ENCODE assay signal across 28 mouse cellular contexts in the genomic region with DNA sequence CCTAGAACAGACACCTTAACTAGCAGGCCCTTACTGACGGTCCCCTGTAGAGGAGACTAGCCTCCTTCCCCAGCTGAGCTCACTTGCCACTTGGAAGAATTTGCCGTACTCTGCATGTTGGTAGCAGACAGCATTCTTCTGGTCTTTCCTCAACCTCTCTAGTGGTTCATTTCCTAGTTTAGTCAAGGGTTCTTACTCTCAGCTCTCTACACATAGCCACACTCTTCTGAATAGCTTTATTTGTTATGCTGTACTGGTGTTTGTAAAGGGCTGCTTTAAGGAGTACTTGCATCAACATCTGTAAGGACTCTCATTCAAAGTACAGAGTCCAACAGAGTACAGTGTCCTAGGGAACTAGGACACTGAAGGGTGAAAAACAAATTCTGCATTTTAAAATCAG. TPM values are rescaled to one million over a fixed set of nuclear protein-coding genes. Genes with fewer than 3 reads are reported as not detected.
DNase-seq lines count a peak whose midpoint lies in the region; TF ChIP-seq lines count a peak whose summit lies in the region.
"Had no signal": no experiment of that assay in that cellular context is flagged by ENCODE, and none has a peak within 500 bp of the region (broad histone marks: within the 10 kb centered on the region; RNA-seq: fewer than 3 reads in every experiment).

No protein-coding gene starts in this region.

- H3K79me2 ChIP-seq in myocyte (ENCODE audit: control insufficient read depth, insufficient read depth) = no peaks in the 10 kb centered on the region

- DNase-seq in lung, adult 18-20 months = peak; percentile 22 to 33
- no peak for DNase-seq in lung, postnatal 4 days
- peak; percentile 38 for DNase-seq in ES-CJ7 (ENCODE audit: low read depth, low spot score)
- no peak for DNase-seq in cerebellum, postnatal 4 days (ENCODE audit: low spot score in 2 of 2)
- DNase-seq in gastrocnemius, postnatal 36 days = no peak
- DNase-seq: adrenal gland, postnatal 10 days; cerebellum, adult 11 months; cerebellum, adult 9-10 months; cerebellum, postnatal 36 days; embryo, embryonic 11 days; gastrocnemius, adult 2 months; heart, adult 2 months; heart, postnatal 4 days; kidney, postnatal 4 days; layer of hippocampus, postnatal 36 days; liver; right cerebral cortex, postnatal 25 days; thymus, postnatal 14 days had no signal

- intact Hi-C loops in gastrocnemius, postnatal 36 days (cut with DNase I) = no loop called here

- no peaks in the 10 kb centered on the region for H3K27me3 ChIP-seq in myocyte (ENCODE audit: control insufficient read depth, insufficient read depth, insufficient read length)
- H3K27me3 ChIP-seq: embryonic facial prominence, embryonic 12.5 days; forebrain, embryonic 15.5 days; heart, embryonic 12.5 days; midbrain, embryonic 15.5 days had no signal

- H3K36me3 ChIP-seq in myocyte (ENCODE audit: control insufficient read depth, insufficient read depth) = no peaks in the 10 kb centered on the region
- H3K36me3 ChIP-seq: embryonic facial prominence, embryonic 12.5 days; forebrain, embryonic 10.5 days; forebrain, embryonic 15.5 days; heart, embryonic 12.5 days; midbrain, embryonic 10.5 days; midbrain, embryonic 15.5 days had no signal

- no peak for TF ChIP-seq CTCF in embryonic fibroblast, embryonic 13.5 days (IDR thresholded peaks at IDR 0.05; ENCODE audit: borderline replicate concordance, insufficient read depth, low read length)

- peaks cover 8% of the 10 kb centered on the region; the same call in 1 of the 2 replicates for H3K4me1 ChIP-seq in embryonic fibroblast, embryonic 13.5 days (ENCODE audit: control insufficient read depth, insufficient read depth, low read length)
- H3K4me1 ChIP-seq: embryonic facial prominence, embryonic 12.5 days; forebrain, embryonic 15.5 days; midbrain, embryonic 10.5 days; midbrain, embryonic 15.5 days had no signal

- H3K4me3 ChIP-seq in embryonic fibroblast, embryonic 13.5 days (ENCODE audit: insufficient read depth, low read length) = no peak overlapping the region
- no peak overlapping the region for H3K4me3 ChIP-seq in myocyte
- H3K4me3 ChIP-seq: embryonic facial prominence, embryonic 12.5 days; forebrain, embryonic 10.5 days; forebrain, embryonic 15.5 days; gastrocnemius, adult 2 months; heart, adult 2 months; heart, embryonic 12.5 days; midbrain, embryonic 10.5 days; midbrain, embryonic 15.5 days had no signal

- H3ac ChIP-seq in myocyte (ENCODE audit: control insufficient read depth, insufficient read length) = no peak overlapping the region

- H3K4me2 ChIP-seq in myocyte (ENCODE audit: low read depth) = peak overlapping the region; percentile 55
- H3K4me2 ChIP-seq: embryonic facial prominence, embryonic 12.5 days; forebrain, embryonic 15.5 days; heart, embryonic 12.5 days; hindbrain, embryonic 14.5 days; midbrain, embryonic 15.5 days had no signal

- peak overlapping the region; percentile 65; the same call in 1 of the 2 replicates for H3K27ac ChIP-seq in embryonic fibroblast, embryonic 13.5 days (ENCODE audit: insufficient read depth, low read length)
- H3K27ac ChIP-seq: embryonic facial prominence, embryonic 12.5 days; forebrain, embryonic 10.5 days; forebrain, embryonic 15.5 days; heart, adult 2 months; hindbrain, embryonic 14.5 days; liver, embryonic 14.5 days; midbrain, embryonic 10.5 days; midbrain, embryonic 15.5 days had no signal

- TF ChIP-seq POLR2A in embryonic fibroblast, embryonic 13.5 days (IDR thresholded peaks at IDR 0.05; ENCODE audit: low read depth, low read length) = no peak
- TF ChIP-seq POLR2A in myocyte (IDR thresholded peaks at IDR 0.05; ENCODE audit: insufficient read length, low read depth) = no peak

TF ChIP-seq in myocyte, 11 proteins besides CTCF, POLR2A, EP300 and RAD21:
- TF ChIP-seq REST (IDR thresholded peaks at IDR 0.05; ENCODE audit: insufficient read depth, insufficient read length) = no peak
- no peak for TF ChIP-seq MYOD1 (IDR thresholded peaks at IDR 0.05; ENCODE audit: control insufficient read depth in 1 of 3, insufficient read length in 2 of 3, low read depth in 2 of 3)
- TF ChIP-seq USF1 (IDR thresholded peaks at IDR 0.05; ENCODE audit: low read depth) = no peak
- no peak for TF ChIP-seq TCF3 (IDR thresholded peaks at IDR 0.05; ENCODE audit: insufficient read length, low read depth)
- no peak for TF ChIP-seq CEBPB (IDR thresholded peaks at IDR 0.05; ENCODE audit: insufficient read depth, poor library complexity, severe bottlenecking)
- TF ChIP-seq TCF12 (IDR thresholded peaks at IDR 0.05; ENCODE audit: insufficient read depth, poor library complexity, severe bottlenecking) = no peak
- no peak for TF ChIP-seq SRF (IDR thresholded peaks at IDR 0.05; ENCODE audit: control insufficient read depth, insufficient read length, low read depth)
- TF ChIP-seq MYOG (IDR thresholded peaks at IDR 0.05; ENCODE audit: control insufficient read depth in 1 of 3, insufficient read depth in 1 of 3, insufficient read length in 2 of 3, low read depth in 2 of 3) = no peak
- no peak for TF ChIP-seq E2F4 (IDR thresholded peaks at IDR 0.05; ENCODE audit: insufficient read depth)
- no peak for TF ChIP-seq MAX (IDR thresholded peaks at IDR 0.05; ENCODE audit: low read depth)
- TF ChIP-seq POLR2AphosphoS2 (IDR thresholded peaks at IDR 0.05; ENCODE audit: insufficient read length, low read depth) = no peak

RNA-seq across cellular contexts. Expression of gene Slc39a10, which starts 29.2 kb away (rescaled TPM):
- 29.3 and 32.4 TPM in 2 replicates for polyA plus RNA-seq in embryonic fibroblast, embryonic 13.5 days (2011; ENCODE audit: insufficient read length, low read depth, missing spikeins)
- polyA plus RNA-seq in myocyte (2012; fragmentation: generic; extraction: Trizol) = 2.3 TPM
- total RNA-seq in gastrocnemius, postnatal 36 days (2021) = 1 to 10 TPM; 3.7 to 4.0 TPM

Comparison
In these comparisons a context has a peak if more than half of its experiments do, and no peak if none do; other contexts are left out.
1. DNase-seq: peak in lung, adult 18-20 months (2 of 2) and ES-CJ7 (single experiment); none in lung, postnatal 4 days (0 of 2), cerebellum, postnatal 4 days (0 of 2) and gastrocnemius, postnatal 36 days (0 of 2).